ENCODE assay signal across 10 mouse cellular contexts in genomic region chr14:121938256-121939191, GRCm38 (mm10). TPM values are rescaled to one million over a fixed set of nuclear protein-coding genes. Genes with fewer than 3 reads are reported as not detected.
DNase-seq lines count a peak whose midpoint lies in the region; ATAC-seq and TF ChIP-seq lines count a peak whose summit lies in the region.
"Had no signal": no experiment of that assay in that cellular context is flagged by ENCODE, and none has a peak within 500 bp of the region (broad histone marks: within the 10 kb centered on the region; RNA-seq: fewer than 3 reads in every experiment).

No protein-coding gene starts in this region.

- intact Hi-C loops in gastrocnemius, postnatal 36 days (cut with DNase I): no loop called here

- no peak for ATAC-seq in heart, embryonic 15.5 days (replicated peaks; ENCODE audit: insufficient number of reproducible peaks, insufficient read depth, low FRiP score, low read depth)
- ATAC-seq in megakaryocyte, adult 5-6 weeks (ENCODE audit: poor library complexity, severe bottlenecking): peak; percentile 65
- ATAC-seq in kidney, embryonic 14.5 days (ENCODE audit: low FRiP score, low TSS enrichment): no peak

- H3K4me2 ChIP-seq in heart, embryonic 15.5 days: no peak overlapping the region
- no peak overlapping the region for H3K4me2 ChIP-seq in kidney, embryonic 14.5 days (replicated peaks; ENCODE audit: low read depth, low read length)
- H3K4me2 ChIP-seq: embryonic facial prominence, embryonic 13.5 days had no signal

- H3K27me3 ChIP-seq in heart, embryonic 15.5 days: no peaks in the 10 kb centered on the region
- no peaks in the 10 kb centered on the region for H3K27me3 ChIP-seq in kidney, embryonic 14.5 days (ENCODE audit: control insufficient read depth, insufficient read depth, low read length)
- H3K27me3 ChIP-seq: embryonic facial prominence, embryonic 13.5 days had no signal

- no peak overlapping the region for H3K4me3 ChIP-seq in heart, embryonic 15.5 days
- H3K4me3 ChIP-seq in bone marrow macrophage, adult 2 months (ENCODE audit: insufficient read depth, low read length): peak overlapping the region; percentile 8; the same call in 1 of the 2 replicates
- no peak overlapping the region for H3K4me3 ChIP-seq in kidney, embryonic 14.5 days (ENCODE audit: low read length)
- H3K4me3 ChIP-seq: embryonic facial prominence, embryonic 13.5 days; left cerebral cortex, adult 2 months had no signal

- H3K9ac ChIP-seq in heart, embryonic 15.5 days: no peak overlapping the region
- no peak overlapping the region for H3K9ac ChIP-seq in kidney, embryonic 14.5 days (ENCODE audit: low read depth, low read length)
- H3K9ac ChIP-seq: embryonic facial prominence, embryonic 13.5 days had no signal

- no peak for DNase-seq in heart, adult 18-20 months
- DNase-seq in A20 (ENCODE audit: low read depth, low spot score): peak; percentile 92
- DNase-seq in embryo, embryonic 10 days (ENCODE audit: low spot score): no peak
- no peak for DNase-seq in gastrocnemius, postnatal 36 days

- H3K27ac ChIP-seq in heart, embryonic 15.5 days: 0 out of 2 replicates have a peak overlapping the region, but pooled peaks have one; percentile 11
- peak overlapping the region; percentile 98 for H3K27ac ChIP-seq in bone marrow macrophage, adult 2 months (ENCODE audit: insufficient read depth, low read depth, low read length)
- no peak overlapping the region for H3K27ac ChIP-seq in kidney, embryonic 14.5 days (ENCODE audit: low read depth, low read length)
- H3K27ac ChIP-seq: embryonic facial prominence, embryonic 13.5 days; left cerebral cortex, adult 2 months had no signal

- TF ChIP-seq CTCF in bone marrow macrophage, adult 2 months (IDR thresholded peaks at IDR 0.05; ENCODE audit: low read depth, low read length): no peak

- 74% methylated on average over 11 of the region's 11 CpGs for WGBS in heart, embryonic 15.5 days
- WGBS in kidney, embryonic 14.5 days: 93% methylated on average over 11 of the region's 11 CpGs

- H3K4me1 ChIP-seq in heart, embryonic 15.5 days (replicated peaks): peaks cover 20% of the 10 kb centered on the region
- peaks cover 38% of the 10 kb centered on the region for H3K4me1 ChIP-seq in bone marrow macrophage, adult 2 months (ENCODE audit: control insufficient read depth, insufficient read depth, low read length)
- no peaks in the 10 kb centered on the region for H3K4me1 ChIP-seq in kidney, embryonic 14.5 days (ENCODE audit: control insufficient read depth, insufficient read depth, low read length)

- TF ChIP-seq POLR2A in bone marrow macrophage, adult 2 months (IDR thresholded peaks at IDR 0.05; ENCODE audit: borderline replicate concordance, low read depth, low read length): no peak

- H3K36me3 ChIP-seq in heart, embryonic 15.5 days: no peaks in the 10 kb centered on the region
- no peaks in the 10 kb centered on the region; the same call in 1 of the 2 replicates for H3K36me3 ChIP-seq in kidney, embryonic 14.5 days (ENCODE audit: control insufficient read depth, insufficient read depth, low read length)

- no peaks in the 10 kb centered on the region for H3K9me3 ChIP-seq in heart, embryonic 15.5 days (replicated peaks)
- peaks cover 14% of the 10 kb centered on the region for H3K9me3 ChIP-seq in kidney, embryonic 14.5 days (ENCODE audit: control insufficient read depth, low read length)

RNA-seq across cellular contexts. Expression of gene Gpr18, which starts 22.9 kb away (rescaled TPM):
- polyA plus RNA-seq in heart, embryonic 15.5 days (2015; fragmentation: Nextera tagmentation; extraction: Ambion mirVana): 0.21 and 0.93 TPM in 2 replicates
- 1 to 10 TPM in 1 of 2 experiments, under 1 TPM in 1; 0.22 to 1.8 TPM for total RNA-seq in heart, adult 18-20 months (2021)
- polyA plus RNA-seq in bone marrow macrophage, adult 2 months (2012; ENCODE audit: insufficient read depth, insufficient read length, missing spikeins): 6.5 and 6.8 TPM in 2 replicates
- 11.3 and 16.1 TPM in 2 replicates for total RNA-seq in megakaryocyte, adult 5-6 weeks (2015)
- total RNA-seq in megakaryocyte, adult 5-6 weeks (2017): 11.9 and 12.9 TPM in 2 replicates
- 0.17 and 0.42 TPM in 2 replicates for polyA plus RNA-seq in kidney, embryonic 14.5 days (2014; fragmentation: Nextera tagmentation; extraction: Ambion mirVana)
- not detected for total RNA-seq in gastrocnemius, postnatal 36 days (2021)
- total RNA-seq: left cerebral cortex, adult 2 months had no signal

RNA-seq across cellular contexts. Expression of gene Gpr183, which starts 26.5 kb away (rescaled TPM):
- polyA plus RNA-seq in heart, embryonic 15.5 days (2015; fragmentation: Nextera tagmentation; extraction: Ambion mirVana): 1.8 and 3.1 TPM in 2 replicates
- total RNA-seq in heart, adult 18-20 months (2021): 1 to 10 TPM in 1 of 2 experiments, under 1 TPM in 1; 0.62 to 1.8 TPM
- polyA plus RNA-seq in bone marrow macrophage, adult 2 months (2012; ENCODE audit: insufficient read depth, insufficient read length, missing spikeins): 33.0 and 34.1 TPM in 2 replicates
- 39.0 and 39.1 TPM in 2 replicates for total RNA-seq in megakaryocyte, adult 5-6 weeks (2015)
- 33.8 and 36.4 TPM in 2 replicates for total RNA-seq in megakaryocyte, adult 5-6 weeks (2017)
- polyA plus RNA-seq in kidney, embryonic 14.5 days (2014; fragmentation: Nextera tagmentation; extraction: Ambion mirVana): 3.9 and 4.0 TPM in 2 replicates
- under 1 TPM; 0.23 to 0.35 TPM for total RNA-seq in gastrocnemius, postnatal 36 days (2021)

Comparison
In these comparisons a context has a peak if more than half of its experiments do, and no peak if none do; other contexts are left out.
1. RNA of gene Gpr18, which starts 22.9 kb away (total RNA-seq): 11.3 to 16.1 TPM in megakaryocyte, adult 5-6 weeks; 0.22 to 1.8 TPM in heart, adult 18-20 months and not detected in gastrocnemius, postnatal 36 days; every median in the first group is over 4 times any median in the second.
2. RNA of gene Gpr183, which starts 26.5 kb away (total RNA-seq): 33.8 to 39.1 TPM in megakaryocyte, adult 5-6 weeks; 0.62 to 1.8 TPM in heart, adult 18-20 months and 0.23 to 0.35 TPM in gastrocnemius, postnatal 36 days; every median in the first group is over 10 times any median in the second.